ENCODE assay signal across 26 mouse cellular contexts in the genomic region with DNA sequence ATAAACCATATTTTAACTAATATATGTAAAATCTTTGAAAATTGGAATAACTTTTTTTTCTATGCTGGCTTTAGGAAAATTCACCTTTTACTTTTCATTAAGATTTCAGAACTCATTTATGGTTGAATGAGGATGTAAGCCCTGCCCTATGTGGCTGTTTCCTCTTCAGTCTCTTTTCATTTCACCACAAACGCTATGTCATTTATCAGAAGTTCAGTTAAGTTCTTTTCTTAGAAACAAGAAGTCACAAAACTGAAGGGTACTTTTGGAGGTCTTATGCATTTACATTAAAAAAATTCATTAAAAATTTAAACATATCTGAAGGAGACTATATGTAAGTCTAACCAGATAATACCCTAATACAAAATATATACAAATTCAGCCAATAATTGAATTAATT. TPM values are rescaled to one million over a fixed set of nuclear protein-coding genes. Genes with fewer than 3 reads are reported as not detected.
DNase-seq lines count a peak whose midpoint lies in the region; ATAC-seq and TF ChIP-seq lines count a peak whose summit lies in the region.
"Had no signal": no experiment of that assay in that cellular context is flagged by ENCODE, and none has a peak within 500 bp of the region (broad histone marks: within the 10 kb centered on the region; RNA-seq: fewer than 3 reads in every experiment).

No protein-coding gene starts in this region.

- no peaks in the 10 kb centered on the region for H3K27me3 ChIP-seq in liver, postnatal 0 days (ENCODE audit: insufficient read depth, low read length)
- no peaks in the 10 kb centered on the region for H3K27me3 ChIP-seq in forebrain, embryonic 11.5 days (ENCODE audit: control insufficient read depth, insufficient read depth, low read length)
- H3K27me3 ChIP-seq: embryonic facial prominence, embryonic 12.5 days; forebrain, embryonic 12.5 days; heart, embryonic 13.5 days; hindbrain, embryonic 15.5 days; intestine, embryonic 15.5 days had no signal

- H3K9me3 ChIP-seq in liver, postnatal 0 days (ENCODE audit: low read length): no peaks in the 10 kb centered on the region
- no peaks in the 10 kb centered on the region for H3K9me3 ChIP-seq in forebrain, embryonic 11.5 days (ENCODE audit: control insufficient read depth, low read length)
- H3K9me3 ChIP-seq: embryonic facial prominence, embryonic 12.5 days; forebrain, embryonic 12.5 days; heart, embryonic 13.5 days; hindbrain, embryonic 15.5 days; intestine, embryonic 15.5 days had no signal

- H3K27ac ChIP-seq in liver, postnatal 0 days (ENCODE audit: low read depth): no peak overlapping the region
- H3K27ac ChIP-seq in forebrain, embryonic 11.5 days (ENCODE audit: low read depth, low read length): no peak overlapping the region
- H3K27ac ChIP-seq: embryonic facial prominence, embryonic 12.5 days; forebrain, embryonic 12.5 days; heart, embryonic 13.5 days; hindbrain, embryonic 15.5 days; intestine, embryonic 15.5 days had no signal

- H3K9ac ChIP-seq in liver, postnatal 0 days (replicated peaks): no peak overlapping the region
- no peak overlapping the region for H3K9ac ChIP-seq in forebrain, embryonic 11.5 days (ENCODE audit: low read length)
- H3K9ac ChIP-seq: embryonic facial prominence, embryonic 12.5 days; forebrain, embryonic 12.5 days; heart, embryonic 13.5 days; hindbrain, embryonic 15.5 days; intestine, embryonic 15.5 days had no signal

- H3K36me3 ChIP-seq in liver, postnatal 0 days (replicated peaks; ENCODE audit: insufficient read depth, low read length): no peaks in the 10 kb centered on the region
- no peaks in the 10 kb centered on the region for H3K36me3 ChIP-seq in forebrain, embryonic 11.5 days (ENCODE audit: control insufficient read depth, insufficient read depth, low read length)
- H3K36me3 ChIP-seq: embryonic facial prominence, embryonic 12.5 days; forebrain, embryonic 12.5 days; heart, embryonic 13.5 days; hindbrain, embryonic 15.5 days; intestine, embryonic 15.5 days had no signal

- H3K4me3 ChIP-seq in liver, postnatal 0 days (ENCODE audit: low read depth, low read length): no peak overlapping the region
- H3K4me3 ChIP-seq in forebrain, embryonic 11.5 days (ENCODE audit: low read depth, low read length): no peak overlapping the region
- H3K4me3 ChIP-seq: embryonic facial prominence, embryonic 12.5 days; forebrain, embryonic 12.5 days; heart, embryonic 13.5 days; hindbrain, embryonic 15.5 days; intestine, embryonic 15.5 days had no signal

- ATAC-seq in CD4-positive, CD25-positive, alpha-beta regulatory T cell, adult 4 months: peak; percentile 38
- peak; percentile 83 for ATAC-seq in common myeloid progenitor, adult 5-6 weeks (replicated peaks; ENCODE audit: low read depth, poor library complexity, severe bottlenecking)
- peak; percentile 78 for ATAC-seq in megakaryocyte progenitor cell, adult 5-6 weeks (replicated peaks; ENCODE audit: poor library complexity)
- ATAC-seq in liver, postnatal 0 days: no peak
- ATAC-seq in forebrain, embryonic 11.5 days (replicated peaks; ENCODE audit: low FRiP score): no peak
- ATAC-seq: forebrain, embryonic 16.5 days; intestine, embryonic 15.5 days had no signal

- TF ChIP-seq EP300 in liver, postnatal 0 days (IDR thresholded peaks at IDR 0.05; ENCODE audit: low read depth): no peak

- H3K4me1 ChIP-seq in liver, postnatal 0 days (ENCODE audit: insufficient read depth): no peaks in the 10 kb centered on the region
- H3K4me1 ChIP-seq in forebrain, embryonic 11.5 days (replicated peaks; ENCODE audit: control insufficient read depth, insufficient read depth, low read length): no peaks in the 10 kb centered on the region
- H3K4me1 ChIP-seq: embryonic facial prominence, embryonic 12.5 days; forebrain, embryonic 12.5 days; heart, embryonic 13.5 days; hindbrain, embryonic 15.5 days; intestine, embryonic 15.5 days had no signal

- H3K4me2 ChIP-seq in liver, postnatal 0 days (ENCODE audit: low read depth, low read length): no peak overlapping the region
- no peak overlapping the region for H3K4me2 ChIP-seq in forebrain, embryonic 11.5 days (ENCODE audit: low read depth, low read length, severe bottlenecking)
- H3K4me2 ChIP-seq: embryonic facial prominence, embryonic 12.5 days; forebrain, embryonic 12.5 days; heart, embryonic 13.5 days; hindbrain, embryonic 15.5 days; intestine, embryonic 15.5 days had no signal

- TF ChIP-seq CTCF in liver, postnatal 0 days (IDR thresholded peaks at IDR 0.05; ENCODE audit: low read depth): no peak

- WGBS in liver, postnatal 0 days (ENCODE audit: insufficient replicate concordance): 27% methylated on average over 1 of the region's 1 CpGs
- WGBS in forebrain, embryonic 11.5 days: 94% methylated on average over 1 of the region's 1 CpGs

- peak; percentile 69 for DNase-seq in 416B (ENCODE audit: low read depth)
- no peak for DNase-seq in retina, postnatal 1 day
- no peak for DNase-seq in liver, postnatal 0 days
- no peak for DNase-seq in forebrain, embryonic 11.5 days (ENCODE audit: low spot score)
- DNase-seq: adrenal gland, postnatal 10 days; cerebellum, adult 11 months; cerebellum, adult 8-10 months; cerebellum, postnatal 14 days; gastrocnemius, postnatal 25 days; heart, adult 11 months; heart, postnatal 36 days had no signal

RNA-seq across cellular contexts. Expression of a gene that starts 15.9 kb away (rescaled TPM):
- not detected for polyA plus RNA-seq in CD4-positive, CD25-positive, alpha-beta regulatory T cell, adult 4 months (2017; shearing (Covaris generic))
- 0.14 TPM in 1 of 2 replicates, not detected in the other for total RNA-seq in common myeloid progenitor, adult 5-6 weeks (2017)
- 0.42 TPM in 1 of 2 replicates, not detected in the other for total RNA-seq in megakaryocyte progenitor cell, adult 5-6 weeks (2015)
- total RNA-seq in megakaryocyte progenitor cell, adult 5-6 weeks (2017): 0.34 TPM in 1 of 2 replicates, not detected in the other
- polyA plus RNA-seq in liver, postnatal 0 days (2015; fragmentation: Nextera tagmentation; extraction: Ambion mirVana): not detected in 2 replicates
- polyA plus RNA-seq in forebrain, embryonic 11.5 days (2014; fragmentation: Nextera tagmentation; extraction: Ambion mirVana): not detected in 2 replicates
- total RNA-seq: adrenal gland, postnatal 10 days; adrenal gland, postnatal 4 days; gastrocnemius, postnatal 25 days; heart, postnatal 36 days had no signal
- polyA plus RNA-seq: brain, embryonic 14.5 days; cortical plate, adult 2 months; embryonic facial prominence, embryonic 12.5 days; forebrain, embryonic 12.5 days; forebrain, embryonic 16.5 days; frontal cortex, adult 2 months; heart, embryonic 13.5 days; heart, postnatal 0 days; hindbrain, embryonic 11.5 days; hindbrain, embryonic 15.5 days; intestine, embryonic 15.5 days had no signal

RNA-seq across cellular contexts. Expression of a gene that starts 26.8 kb away (rescaled TPM):
- 1 to 10 TPM; 1.3 to 1.4 TPM for polyA plus RNA-seq in CD4-positive, CD25-positive, alpha-beta regulatory T cell, adult 4 months (2017; shearing (Covaris generic))
- total RNA-seq in common myeloid progenitor, adult 5-6 weeks (2017): 117 and 140 TPM in 2 replicates
- 726 and 820 TPM in 2 replicates for total RNA-seq in megakaryocyte progenitor cell, adult 5-6 weeks (2015)
- 640 and 745 TPM in 2 replicates for total RNA-seq in megakaryocyte progenitor cell, adult 5-6 weeks (2017)
- 14.2 and 14.6 TPM in 2 replicates for polyA plus RNA-seq in liver, postnatal 0 days (2015; fragmentation: Nextera tagmentation; extraction: Ambion mirVana)
- polyA plus RNA-seq in forebrain, embryonic 11.5 days (2014; fragmentation: Nextera tagmentation; extraction: Ambion mirVana): 0.19 and 0.39 TPM in 2 replicates

RNA-seq across cellular contexts. Expression of a gene that starts 40.5 kb away (rescaled TPM):
- 100 to 1,000 TPM; 220 to 231 TPM for polyA plus RNA-seq in CD4-positive, CD25-positive, alpha-beta regulatory T cell, adult 4 months (2017; shearing (Covaris generic))
- total RNA-seq in common myeloid progenitor, adult 5-6 weeks (2017): 245 and 273 TPM in 2 replicates
- 128 and 146 TPM in 2 replicates for total RNA-seq in megakaryocyte progenitor cell, adult 5-6 weeks (2015)
- 109 and 150 TPM in 2 replicates for total RNA-seq in megakaryocyte progenitor cell, adult 5-6 weeks (2017)
- 1.0 and 1.5 TPM in 2 replicates for polyA plus RNA-seq in liver, postnatal 0 days (2015; fragmentation: Nextera tagmentation; extraction: Ambion mirVana)
- not detected in 2 replicates for polyA plus RNA-seq in forebrain, embryonic 11.5 days (2014; fragmentation: Nextera tagmentation; extraction: Ambion mirVana)
- polyA plus RNA-seq: brain, embryonic 14.5 days; cortical plate, adult 2 months; embryonic facial prominence, embryonic 12.5 days; forebrain, embryonic 12.5 days; forebrain, embryonic 16.5 days; heart, embryonic 13.5 days; heart, postnatal 0 days; hindbrain, embryonic 15.5 days had no signal

Comparison
In these comparisons a context has a peak if more than half of its experiments do, and no peak if none do; other contexts are left out.
1. ATAC-seq: peak in CD4-positive, CD25-positive, alpha-beta regulatory T cell, adult 4 months (single experiment), common myeloid progenitor, adult 5-6 weeks (single experiment) and megakaryocyte progenitor cell, adult 5-6 weeks (single experiment); none in liver, postnatal 0 days (single experiment) and forebrain, embryonic 11.5 days (single experiment).
2. RNA of a gene that starts 40.5 kb away (polyA plus RNA-seq): 220 to 231 TPM in CD4-positive, CD25-positive, alpha-beta regulatory T cell, adult 4 months; 1.0 to 1.5 TPM in liver, postnatal 0 days and not detected in forebrain, embryonic 11.5 days; every median in the first group is over 10 times any median in the second.